Mouse (Mus musculus) myocyte (in vitro differentiated cells): ENCODE results near the gene 1700066M21Rik.

Source experiments
- MAX ChIP-seq: IDR thresholded peaks from one replicate; pipeline ENCODE4 v1.6.1; 2011; ENCODE audit warnings: low read depth, mild to moderate bottlenecking, control low read depth
- MYOG ChIP-seq, 3 experiments: IDR thresholded peaks; one replicate each; pipeline ENCODE4 v1.6.1; 2011; ENCODE audit warnings: control low read depth in 2 of 3, low read depth in 2 of 3, mild to moderate bottlenecking in 2 of 3; ENCODE audit not compliant: insufficient read length in 2 of 3, control insufficient read depth in 1 of 3, insufficient read depth in 1 of 3
- POLR2A ChIP-seq: IDR thresholded peaks from one replicate; pipeline ENCODE4 v1.6.1; 2011; ENCODE audit warnings: low read depth, mild to moderate bottlenecking, control low read depth, moderate library complexity; ENCODE audit not compliant: insufficient read length
- USF1 ChIP-seq: IDR thresholded peaks from one replicate; pipeline ENCODE4 v1.6.1; 2011; ENCODE audit warnings: low read depth, mild to moderate bottlenecking, control low read depth, moderate library complexity

DNA sequence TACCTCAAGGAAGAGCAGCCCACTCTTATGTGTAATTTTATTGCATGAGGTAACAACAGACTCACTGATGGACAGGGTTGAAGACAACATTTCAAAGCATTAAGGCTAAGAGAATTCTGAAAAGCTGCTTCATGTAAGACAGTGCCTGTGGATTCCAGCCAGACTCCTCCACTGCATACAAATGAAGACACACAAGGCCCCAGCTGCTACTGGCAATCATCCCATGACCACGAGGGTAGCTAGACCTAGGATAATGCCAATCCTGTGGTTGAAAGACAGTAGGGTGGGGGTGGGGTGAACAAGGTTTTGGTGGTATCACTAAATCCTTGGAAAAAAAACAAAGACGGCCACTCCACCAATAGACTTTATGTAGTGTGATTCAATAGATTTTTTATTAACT, 10.5 kb downstream of the 1700066M21Rik start:
- TF ChIP-seq POLR2A (no peak), USF1 (peak; percentile 21), MAX (no peak), MYOG (IDR thresholded peaks at IDR 0.05; ENCODE audit: control insufficient read depth in 1 of 3, insufficient read depth in 1 of 3, insufficient read length in 2 of 3, low read depth in 2 of 3) (peak in 2 of 3 experiments; percentile 67 to 78)
